Comparison of ENCODE assay signal across 37 mouse cellular contexts in the genomic region with DNA sequence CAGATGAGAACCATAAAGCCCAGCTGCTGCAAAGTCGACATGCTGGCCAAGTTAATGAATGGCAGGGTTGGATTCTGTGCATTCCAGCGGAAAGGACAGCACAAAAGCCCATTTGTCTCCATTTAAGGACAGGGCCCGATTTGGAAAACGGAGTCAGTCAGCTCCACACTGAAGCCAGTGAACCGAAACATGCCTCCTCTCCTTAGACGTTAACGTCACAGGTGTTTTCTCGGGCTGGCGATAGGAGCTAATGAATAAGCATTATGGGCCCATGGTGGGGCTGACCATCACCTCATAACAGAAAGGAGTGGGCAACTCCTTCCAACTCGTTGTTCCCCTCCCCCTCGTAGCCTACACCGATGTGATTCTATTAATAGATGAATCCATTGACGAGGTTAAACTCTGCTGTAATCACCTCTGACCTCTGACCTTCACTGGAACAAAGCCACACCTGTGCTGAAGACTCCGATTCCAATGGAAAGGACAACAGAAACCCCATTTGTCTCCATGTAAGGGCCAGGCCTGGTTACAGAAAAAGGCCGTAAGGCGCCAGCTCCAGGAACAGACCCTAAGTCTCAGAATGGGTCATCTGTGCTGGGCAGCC. TPM values are rescaled to one million over a fixed set of nuclear protein-coding genes. Genes with fewer than 3 reads are reported as not detected.
DNase-seq lines count a peak whose midpoint lies in the region; ATAC-seq lines count a peak whose summit lies in the region.
"Had no signal": no experiment of that assay in that cellular context is flagged by ENCODE, and none has a peak within 500 bp of the region (broad histone marks: within the 10 kb centered on the region; RNA-seq: fewer than 3 reads in every experiment).

No protein-coding gene starts in this region.

- DNase-seq in hindbrain, embryonic 10.5 days (ENCODE audit: low spot score), result no peak
- peak; percentile 41 for DNase-seq in R1 (ENCODE audit: low read depth, low spot score)
- peak; percentile 63 to 79 for DNase-seq in kidney, postnatal 25 days
- no peak for DNase-seq in frontal cortex, adult 2 months (ENCODE audit: extremely low spot score in 1 of 2, low spot score in 1 of 2)
- no peak for DNase-seq in thymus, postnatal 10 days (ENCODE audit: low spot score in 2 of 2)
- DNase-seq: cerebellum, adult 11 months; cerebellum, adult 9-11 months; embryo, embryonic 11 days; gastrocnemius, postnatal 10 days; lung, embryonic 14.5 days; lung, postnatal 14 days; retina, postnatal 1 day; right cerebral cortex, postnatal 14 days; thymus, postnatal 14 days had no signal

- no peak overlapping the region for H3K4me3 ChIP-seq in hindbrain, embryonic 12.5 days
- H3K4me3 ChIP-seq in hindbrain, embryonic 10.5 days, result no peak overlapping the region
- no peak overlapping the region for H3K4me3 ChIP-seq in kidney, embryonic 15.5 days (replicated peaks)
- H3K4me3 ChIP-seq: embryonic facial prominence, embryonic 13.5 days; forebrain, embryonic 10.5 days; forebrain, embryonic 15.5 days; heart, embryonic 10.5 days; heart, embryonic 15.5 days; layer of hippocampus, adult 2 months; limb, embryonic 10.5 days; limb, embryonic 15.5 days; liver, embryonic 15.5 days; midbrain, embryonic 10.5 days; midbrain, embryonic 15.5 days; neural tube, embryonic 15.5 days had no signal

- no peak overlapping the region for H3K9ac ChIP-seq in hindbrain, embryonic 12.5 days
- no peak overlapping the region for H3K9ac ChIP-seq in kidney, embryonic 15.5 days
- H3K9ac ChIP-seq: embryonic facial prominence, embryonic 13.5 days; forebrain, embryonic 15.5 days; heart, embryonic 15.5 days; hindbrain, embryonic 14.5 days; limb, embryonic 15.5 days; liver, embryonic 15.5 days; lung, embryonic 14.5 days; midbrain, embryonic 15.5 days; neural tube, embryonic 15.5 days had no signal

- no peaks in the 10 kb centered on the region for H3K4me1 ChIP-seq in hindbrain, embryonic 12.5 days
- H3K4me1 ChIP-seq in hindbrain, embryonic 10.5 days (replicated peaks), result peaks cover 6% of the 10 kb centered on the region; the same call in 1 of the 2 replicates
- peaks cover 14% of the 10 kb centered on the region for H3K4me1 ChIP-seq in kidney, embryonic 15.5 days
- H3K4me1 ChIP-seq: embryonic facial prominence, embryonic 13.5 days; forebrain, embryonic 15.5 days; heart, embryonic 15.5 days; limb, embryonic 15.5 days; midbrain, embryonic 10.5 days; midbrain, embryonic 15.5 days; neural tube, embryonic 15.5 days had no signal

- H3K9me3 ChIP-seq in hindbrain, embryonic 12.5 days (replicated peaks), result no peaks in the 10 kb centered on the region
- H3K9me3 ChIP-seq in hindbrain, embryonic 10.5 days, result no peaks in the 10 kb centered on the region
- no peaks in the 10 kb centered on the region for H3K9me3 ChIP-seq in kidney, embryonic 15.5 days (replicated peaks)
- H3K9me3 ChIP-seq: embryonic facial prominence, embryonic 13.5 days; forebrain, embryonic 10.5 days; forebrain, embryonic 15.5 days; heart, embryonic 10.5 days; heart, embryonic 15.5 days; limb, embryonic 10.5 days; limb, embryonic 15.5 days; liver, embryonic 15.5 days; midbrain, embryonic 10.5 days; midbrain, embryonic 15.5 days; neural tube, embryonic 15.5 days had no signal

- 52% methylated on average over 16 of the region's 16 CpGs for WGBS in hindbrain, embryonic 12.5 days
- WGBS in hindbrain, embryonic 10.5 days, result 62% methylated on average over 16 of the region's 16 CpGs
- WGBS in kidney, embryonic 15.5 days, result 53% methylated on average over 16 of the region's 16 CpGs

- no peaks in the 10 kb centered on the region for H3K27me3 ChIP-seq in hindbrain, embryonic 12.5 days
- H3K27me3 ChIP-seq in hindbrain, embryonic 10.5 days (ENCODE audit: insufficient read depth, poor library complexity, severe bottlenecking), result no peaks in the 10 kb centered on the region
- H3K27me3 ChIP-seq in kidney, embryonic 15.5 days, result no peaks in the 10 kb centered on the region
- H3K27me3 ChIP-seq: CH12.LX; embryonic facial prominence, embryonic 13.5 days; forebrain, embryonic 15.5 days; heart, embryonic 15.5 days; limb, embryonic 15.5 days; liver, embryonic 15.5 days; midbrain, embryonic 15.5 days; neural tube, embryonic 15.5 days had no signal

- H3K4me2 ChIP-seq in hindbrain, embryonic 12.5 days (replicated peaks), result no peak overlapping the region
- H3K4me2 ChIP-seq in kidney, embryonic 15.5 days, result no peak overlapping the region
- H3K4me2 ChIP-seq: embryonic facial prominence, embryonic 13.5 days; forebrain, embryonic 15.5 days; heart, embryonic 15.5 days; hindbrain, embryonic 14.5 days; limb, embryonic 15.5 days; liver, embryonic 15.5 days; lung, embryonic 14.5 days; midbrain, embryonic 15.5 days; neural tube, embryonic 15.5 days had no signal

- 0 out of 2 replicates have a peak, but pooled peaks have one; percentile 7 for ATAC-seq in hindbrain, embryonic 12.5 days (ENCODE audit: low FRiP score)
- peak; percentile 28; the same call in 1 of the 2 replicates for ATAC-seq in kidney, embryonic 15.5 days (replicated peaks; ENCODE audit: low FRiP score)
- ATAC-seq in granulocyte monocyte progenitor cell, adult 5-6 weeks (replicated peaks; ENCODE audit: poor library complexity, severe bottlenecking), result no peak
- ATAC-seq: forebrain, embryonic 15.5 days; intestine, postnatal 0 days; midbrain, embryonic 15.5 days had no signal

- no peaks in the 10 kb centered on the region for H3K36me3 ChIP-seq in hindbrain, embryonic 12.5 days
- H3K36me3 ChIP-seq in hindbrain, embryonic 10.5 days, result no peaks in the 10 kb centered on the region
- no peaks in the 10 kb centered on the region for H3K36me3 ChIP-seq in kidney, embryonic 15.5 days
- H3K36me3 ChIP-seq: embryonic facial prominence, embryonic 13.5 days; forebrain, embryonic 10.5 days; forebrain, embryonic 15.5 days; heart, embryonic 10.5 days; heart, embryonic 15.5 days; limb, embryonic 10.5 days; limb, embryonic 15.5 days; midbrain, embryonic 10.5 days; midbrain, embryonic 15.5 days; neural tube, embryonic 15.5 days had no signal

- no peak overlapping the region for H3K27ac ChIP-seq in hindbrain, embryonic 12.5 days
- H3K27ac ChIP-seq in hindbrain, embryonic 10.5 days, result no peak overlapping the region; the same call in 1 of the 2 replicates
- H3K27ac ChIP-seq in kidney, embryonic 15.5 days, result peak overlapping the region; percentile 46
- H3K27ac ChIP-seq: embryonic facial prominence, embryonic 13.5 days; forebrain, embryonic 10.5 days; forebrain, embryonic 15.5 days; heart, embryonic 10.5 days; heart, embryonic 15.5 days; hindbrain, embryonic 14.5 days; layer of hippocampus, adult 2 months; limb, embryonic 10.5 days; limb, embryonic 15.5 days; liver, embryonic 15.5 days; midbrain, embryonic 10.5 days; midbrain, embryonic 15.5 days; neural tube, embryonic 15.5 days had no signal

RNA-seq across cellular contexts. Expression of gene Tspo2, which starts 7.7 kb away (rescaled TPM):
- polyA plus RNA-seq in hindbrain, embryonic 12.5 days (2016; fragmentation: Nextera tagmentation; extraction: Ambion mirVana), result 1.9 and 2.5 TPM in 2 replicates
- 0.26 and 0.96 TPM in 2 replicates for polyA plus RNA-seq in hindbrain, embryonic 10.5 days (2016; fragmentation: Nextera tagmentation; extraction: Ambion mirVana)
- polyA plus RNA-seq in kidney, embryonic 15.5 days (2015; fragmentation: Nextera tagmentation; extraction: Ambion mirVana), result 2.4 and 4.1 TPM in 2 replicates
- 0.26 and 2.5 TPM in 2 replicates for total RNA-seq in granulocyte monocyte progenitor cell, adult 5-6 weeks (2014; fragmentation: Nextera tagmentation)
- total RNA-seq in granulocyte monocyte progenitor cell, adult 5-6 weeks (2017), result 0.17 and 0.62 TPM in 2 replicates
- polyA plus RNA-seq in frontal cortex, adult 2 months (2012; rRNA removed), result 0.06 TPM in 1 of 2 replicates, not detected in the other
- total RNA-seq: CH12.LX; layer of hippocampus, adult 2 months; layer of hippocampus, postnatal 25 days had no signal
- polyA plus RNA-seq: C2C12; forebrain, embryonic 10.5 days; limb, embryonic 10.5 days; testis, adult 2 months; urinary bladder, adult 2 months had no signal

RNA-seq across cellular contexts. Expression of gene Apobec2, which starts 10.9 kb away (rescaled TPM):
- 2.1 and 5.3 TPM in 2 replicates for polyA plus RNA-seq in hindbrain, embryonic 12.5 days (2016; fragmentation: Nextera tagmentation; extraction: Ambion mirVana)
- polyA plus RNA-seq in hindbrain, embryonic 10.5 days (2016; fragmentation: Nextera tagmentation; extraction: Ambion mirVana), result 0.98 and 1.4 TPM in 2 replicates
- 4.2 and 6.9 TPM in 2 replicates for polyA plus RNA-seq in kidney, embryonic 15.5 days (2015; fragmentation: Nextera tagmentation; extraction: Ambion mirVana)
- total RNA-seq in granulocyte monocyte progenitor cell, adult 5-6 weeks (2014; fragmentation: Nextera tagmentation), result not detected in 2 replicates
- not detected in 2 replicates for total RNA-seq in granulocyte monocyte progenitor cell, adult 5-6 weeks (2017)
- polyA plus RNA-seq in frontal cortex, adult 2 months (2012; rRNA removed), result 0.08 and 0.21 TPM in 2 replicates
- total RNA-seq: megakaryocyte progenitor cell, adult 5-6 weeks had no signal

RNA-seq across cellular contexts. Expression of gene Unc5cl, which starts 11.1 kb away (rescaled TPM):
- polyA plus RNA-seq in hindbrain, embryonic 12.5 days (2016; fragmentation: Nextera tagmentation; extraction: Ambion mirVana), result 0.26 and 0.49 TPM in 2 replicates
- 0.07 and 0.56 TPM in 2 replicates for polyA plus RNA-seq in hindbrain, embryonic 10.5 days (2016; fragmentation: Nextera tagmentation; extraction: Ambion mirVana)
- 5.6 and 5.7 TPM in 2 replicates for polyA plus RNA-seq in kidney, embryonic 15.5 days (2015; fragmentation: Nextera tagmentation; extraction: Ambion mirVana)
- 1.9 TPM in 1 of 2 replicates, not detected in the other for total RNA-seq in granulocyte monocyte progenitor cell, adult 5-6 weeks (2014; fragmentation: Nextera tagmentation)
- total RNA-seq in granulocyte monocyte progenitor cell, adult 5-6 weeks (2017), result 0.21 and 0.43 TPM in 2 replicates
- polyA plus RNA-seq in frontal cortex, adult 2 months (2012; rRNA removed), result 0.08 TPM in 1 of 2 replicates, not detected in the other
- total RNA-seq: gastrocnemius, postnatal 10 days had no signal
- polyA plus RNA-seq: C2C12; midbrain, embryonic 10.5 days had no signal

RNA-seq across cellular contexts. Expression of gene Oard1, which starts 33.8 kb away (rescaled TPM):
- 52.4 and 61.5 TPM in 2 replicates for polyA plus RNA-seq in hindbrain, embryonic 12.5 days (2016; fragmentation: Nextera tagmentation; extraction: Ambion mirVana)
- polyA plus RNA-seq in hindbrain, embryonic 10.5 days (2016; fragmentation: Nextera tagmentation; extraction: Ambion mirVana), result 81.8 and 99.4 TPM in 2 replicates
- 72.4 and 74.9 TPM in 2 replicates for polyA plus RNA-seq in kidney, embryonic 15.5 days (2015; fragmentation: Nextera tagmentation; extraction: Ambion mirVana)
- total RNA-seq in granulocyte monocyte progenitor cell, adult 5-6 weeks (2014; fragmentation: Nextera tagmentation), result 52.6 and 59.4 TPM in 2 replicates
- 52.9 and 58.7 TPM in 2 replicates for total RNA-seq in granulocyte monocyte progenitor cell, adult 5-6 weeks (2017)
- 17.5 and 20.7 TPM in 2 replicates for polyA plus RNA-seq in frontal cortex, adult 2 months (2012; rRNA removed)

RNA-seq across cellular contexts. Expression of gene Nfya, which starts 33.9 kb away (rescaled TPM):
- 16.7 and 18.6 TPM in 2 replicates for polyA plus RNA-seq in hindbrain, embryonic 12.5 days (2016; fragmentation: Nextera tagmentation; extraction: Ambion mirVana)
- polyA plus RNA-seq in hindbrain, embryonic 10.5 days (2016; fragmentation: Nextera tagmentation; extraction: Ambion mirVana), result 19.2 and 19.5 TPM in 2 replicates
- polyA plus RNA-seq in kidney, embryonic 15.5 days (2015; fragmentation: Nextera tagmentation; extraction: Ambion mirVana), result 15.8 and 17.8 TPM in 2 replicates
- total RNA-seq in granulocyte monocyte progenitor cell, adult 5-6 weeks (2014; fragmentation: Nextera tagmentation), result 96.6 and 101 TPM in 2 replicates
- 50.9 and 56.0 TPM in 2 replicates for total RNA-seq in granulocyte monocyte progenitor cell, adult 5-6 weeks (2017)
- polyA plus RNA-seq in frontal cortex, adult 2 months (2012; rRNA removed), result 31.2 and 35.5 TPM in 2 replicates

Comparison
In these comparisons a context has a peak if more than half of its experiments do, and no peak if none do; other contexts are left out.
1. DNase-seq: peak in R1 (single experiment) and kidney, postnatal 25 days (2 of 2); none in hindbrain, embryonic 10.5 days (single experiment), frontal cortex, adult 2 months (0 of 2) and thymus, postnatal 10 days (0 of 2).